Mouse (Mus musculus): ENCODE results near the gene Spocd1.
A peak's percentile ranks its signal among the peaks of the same experiment; 100 is the strongest.

The Spocd1 gene

DNA sequence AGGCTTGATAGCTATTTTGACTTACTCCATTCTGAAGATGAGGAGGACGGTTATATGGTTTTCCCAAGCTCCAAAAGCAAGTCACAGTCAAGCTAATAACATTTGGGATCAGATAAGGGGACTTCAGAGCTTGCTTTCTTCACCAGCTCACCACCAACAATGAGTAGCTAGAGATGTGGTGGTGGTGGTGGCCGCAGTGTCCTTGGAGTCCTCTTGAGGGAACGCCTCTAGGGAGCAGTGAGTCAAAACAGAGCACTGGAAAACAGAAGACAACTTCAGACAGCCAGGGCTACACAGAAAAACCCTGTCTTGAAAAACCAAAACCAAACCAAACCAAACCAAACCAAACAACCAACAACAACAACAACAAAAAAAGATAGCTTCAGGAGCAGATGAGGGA, 10.1 kb upstream of the Spocd1 start:
- DNase-seq = no peak

DNA sequence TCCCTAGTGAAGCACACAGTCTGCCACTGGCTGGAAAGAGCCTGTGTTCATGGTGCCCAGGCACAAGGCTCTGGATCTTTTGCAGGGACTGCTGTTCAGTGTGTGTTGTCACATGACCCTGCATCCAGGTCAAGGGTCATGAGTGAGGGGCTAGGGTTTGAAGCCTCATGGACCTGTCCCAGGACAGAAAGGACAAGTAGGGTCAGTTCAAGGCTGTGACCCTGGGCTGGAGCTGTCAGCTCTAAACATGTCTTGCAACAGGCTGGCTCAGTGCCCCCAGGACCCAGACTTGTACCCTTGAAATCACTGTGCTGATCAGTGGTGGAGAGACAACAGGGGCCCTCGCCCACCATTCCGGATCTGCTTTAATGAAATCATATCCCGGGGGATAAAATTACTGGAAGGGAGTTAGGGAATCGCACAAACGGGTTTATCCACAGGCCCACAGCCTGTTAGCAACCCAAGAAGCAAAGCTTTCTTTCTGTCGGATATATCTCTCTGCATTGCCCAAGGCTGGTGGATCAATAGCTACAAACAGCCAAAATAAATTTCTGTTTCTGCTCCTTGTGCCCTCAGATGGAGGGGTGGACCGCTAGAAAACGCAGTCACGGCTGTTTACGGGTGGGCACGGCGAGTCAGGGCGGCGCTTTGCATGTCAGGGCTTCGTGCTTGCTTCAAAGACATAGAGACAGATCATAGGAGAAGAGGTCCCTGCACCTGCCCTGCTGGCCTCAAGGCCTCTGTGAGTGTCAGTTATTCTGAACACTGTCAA, 8.3 kb upstream of the Spocd1 start:
- DNase-seq = no peak

DNA sequence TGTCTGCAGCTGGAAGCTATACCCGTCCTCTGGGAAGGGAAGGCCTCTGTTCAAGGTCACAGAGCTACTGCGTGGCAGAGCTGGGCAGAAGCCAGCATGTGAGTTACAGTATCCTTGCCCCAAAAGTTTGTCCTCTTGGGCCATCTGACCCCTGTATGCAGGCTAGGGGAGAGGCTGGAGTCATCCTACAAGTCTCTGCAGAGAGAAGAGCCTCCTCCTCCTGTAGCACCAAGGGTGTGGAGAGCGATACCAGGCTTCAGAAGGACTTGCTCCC, 7.8 kb upstream of the Spocd1 start:
- DNase-seq = no peak

DNA sequence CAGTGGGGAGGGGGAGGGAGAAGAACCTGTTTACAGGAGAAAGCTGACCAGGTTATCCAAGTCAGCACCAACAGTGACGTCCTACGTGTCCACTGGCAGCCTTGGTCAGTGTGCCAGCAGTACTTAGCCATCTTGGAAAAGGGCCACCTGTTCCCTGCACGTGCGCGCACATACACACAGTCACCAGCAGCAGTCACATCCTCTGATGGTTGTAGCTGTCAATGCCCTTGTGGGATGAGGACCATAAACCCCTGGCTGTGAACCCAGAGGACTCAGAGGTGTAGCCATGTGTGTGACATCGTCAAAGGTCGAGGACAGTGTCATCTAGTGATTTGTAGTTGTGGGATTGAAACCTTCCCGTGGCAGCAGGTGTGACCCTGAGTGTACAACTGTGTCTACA, 4.9 kb upstream of the Spocd1 start:
- DNase-seq = no peak

DNA sequence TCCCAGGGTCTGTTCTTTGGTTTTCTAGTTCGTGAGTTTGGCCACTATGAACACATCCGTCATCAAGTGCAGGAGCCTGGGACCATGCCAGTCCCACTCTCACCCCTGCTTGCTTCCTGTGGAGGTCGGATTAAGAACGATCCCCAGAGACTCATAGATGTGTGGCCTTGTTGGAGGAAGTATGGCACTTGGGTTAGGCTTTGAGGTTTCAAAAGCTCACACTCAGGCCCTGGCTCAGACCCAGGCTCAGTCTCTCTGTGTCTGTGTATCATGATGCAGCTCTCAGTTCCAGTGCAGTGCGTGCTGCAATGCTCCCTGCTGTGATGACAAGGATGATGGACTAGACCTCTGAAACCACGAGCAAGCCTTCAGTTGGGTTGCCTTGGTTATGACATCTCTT, 4.4 kb upstream of the Spocd1 start:
- peak in 1 of 2 experiments; percentile 16 for DNase-seq

DNA sequence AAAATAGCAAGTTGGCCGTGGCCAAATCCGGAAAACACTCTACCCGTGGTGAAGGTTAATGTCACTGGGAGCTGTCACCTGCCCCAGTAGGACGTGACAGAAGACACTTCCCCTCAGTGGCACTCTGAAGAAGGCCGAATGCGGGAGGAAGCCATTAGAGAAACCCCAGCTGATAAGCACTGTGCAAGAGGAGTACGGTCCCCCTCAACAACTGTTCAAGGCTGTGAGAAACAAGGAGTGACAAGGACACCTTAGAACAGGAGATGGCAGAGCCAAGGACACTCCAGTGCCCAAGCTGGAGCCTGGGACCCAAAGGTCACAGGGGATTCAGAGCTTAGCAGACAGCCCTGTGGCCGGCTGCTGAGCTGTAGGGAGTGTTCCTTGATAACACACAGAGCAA, 2.5 kb upstream of the Spocd1 start:
- DNase-seq = no peak

DNA sequence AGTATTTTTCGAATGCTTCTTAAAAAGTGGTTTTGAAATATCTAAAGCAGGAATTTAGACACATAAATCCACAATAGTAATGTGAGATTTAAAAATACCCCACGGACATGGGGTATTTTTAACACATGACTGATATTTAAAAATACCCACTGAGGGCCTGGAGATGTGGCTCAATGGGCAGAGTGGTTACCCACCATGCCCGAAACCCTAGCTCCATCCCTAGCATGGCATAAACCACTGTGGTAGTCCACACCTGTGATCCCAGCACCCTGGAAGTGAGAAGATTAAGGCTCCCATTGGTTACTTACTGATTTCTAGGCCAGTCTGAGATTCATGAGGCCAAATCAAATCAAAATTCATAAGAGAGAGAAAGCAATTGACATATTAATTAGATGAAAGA, 2.0 kb upstream of the Spocd1 start:
- no peak for DNase-seq

DNA sequence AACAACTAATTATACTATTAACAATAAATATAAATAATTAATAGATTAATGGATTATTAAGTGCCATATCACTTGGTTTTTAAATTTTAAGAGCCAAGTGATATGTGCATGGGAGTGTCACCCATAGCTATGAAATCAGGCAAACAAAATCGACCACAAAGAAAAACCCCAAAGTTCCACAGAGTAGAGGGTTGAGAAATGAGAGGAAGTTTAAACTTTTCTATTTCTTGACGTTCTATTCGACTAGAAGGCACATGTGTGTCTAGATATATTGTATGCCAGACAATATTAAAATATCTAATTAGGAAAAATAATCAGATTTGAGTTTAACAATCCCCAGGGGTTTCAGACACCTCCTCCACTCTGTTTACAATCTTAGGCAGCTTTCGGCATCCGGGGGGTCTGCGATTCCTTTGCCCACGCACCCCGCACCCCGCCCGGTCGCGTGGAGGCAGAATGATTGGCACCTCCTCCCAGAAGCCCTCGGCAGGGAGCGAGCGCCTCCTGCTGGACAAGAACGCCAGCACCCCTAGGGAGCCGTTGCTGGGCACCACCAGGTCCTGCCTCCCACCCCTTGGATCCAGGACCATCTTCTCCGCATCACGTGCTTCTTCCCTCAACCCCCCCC, 811 bp upstream of the Spocd1 start:
- DNase-seq = peak; percentile 90 to 91

DNA sequence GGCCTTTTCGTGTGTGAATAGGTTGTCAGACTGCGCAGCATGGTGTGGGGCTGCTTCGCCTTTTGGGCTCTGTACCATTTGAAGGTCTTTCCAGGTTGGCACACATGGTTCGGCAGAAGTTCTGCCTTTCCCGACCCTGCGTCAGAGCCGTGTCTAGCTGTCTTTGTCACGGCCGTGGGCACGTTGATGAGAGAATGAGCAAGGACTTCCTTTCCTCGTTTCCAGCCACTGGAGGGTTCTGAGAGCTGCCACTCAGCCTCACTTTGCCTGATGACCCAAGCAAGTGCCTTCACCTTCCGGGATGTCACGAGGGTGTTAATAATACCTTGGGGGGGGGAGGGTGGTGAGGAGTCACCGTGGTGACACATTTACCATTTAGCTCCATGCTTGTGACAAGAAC, 4.6 kb downstream of the Spocd1 start:
- no peak for DNase-seq

DNA sequence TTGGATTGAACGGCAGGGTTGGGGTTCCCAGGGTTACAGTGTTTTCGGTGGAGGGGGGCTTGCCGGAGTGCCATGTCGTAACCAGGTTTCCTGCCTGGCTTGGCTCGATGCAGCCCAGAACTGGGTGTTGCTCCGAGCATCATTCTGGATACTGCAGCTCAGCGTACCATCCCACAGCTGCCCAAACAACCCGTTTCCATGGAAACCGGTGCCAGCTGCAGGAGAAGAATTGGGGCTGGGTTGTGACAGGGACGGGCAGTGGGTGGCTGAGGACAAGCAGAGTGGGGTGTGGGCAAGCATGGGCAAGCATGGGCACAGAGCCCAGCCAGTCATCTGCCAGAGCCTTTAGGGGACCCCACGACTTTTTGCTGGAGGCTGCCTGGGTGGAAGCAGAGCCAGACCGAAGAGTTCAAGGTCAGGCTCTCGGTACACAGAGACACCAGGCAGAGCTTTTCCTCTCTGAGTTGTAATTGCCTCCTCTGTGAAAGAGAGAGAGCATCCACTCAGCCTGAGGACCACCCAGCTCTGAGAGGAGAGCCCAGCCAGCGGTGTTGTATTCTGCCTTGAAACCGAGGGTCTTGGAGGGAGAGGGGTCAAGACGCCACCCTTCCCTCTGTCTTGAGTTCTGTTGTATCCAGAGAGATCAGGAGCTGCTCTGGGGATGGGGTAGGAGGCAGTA, 5.3 kb downstream of the Spocd1 start:
- DNase-seq = no peak

DNA sequence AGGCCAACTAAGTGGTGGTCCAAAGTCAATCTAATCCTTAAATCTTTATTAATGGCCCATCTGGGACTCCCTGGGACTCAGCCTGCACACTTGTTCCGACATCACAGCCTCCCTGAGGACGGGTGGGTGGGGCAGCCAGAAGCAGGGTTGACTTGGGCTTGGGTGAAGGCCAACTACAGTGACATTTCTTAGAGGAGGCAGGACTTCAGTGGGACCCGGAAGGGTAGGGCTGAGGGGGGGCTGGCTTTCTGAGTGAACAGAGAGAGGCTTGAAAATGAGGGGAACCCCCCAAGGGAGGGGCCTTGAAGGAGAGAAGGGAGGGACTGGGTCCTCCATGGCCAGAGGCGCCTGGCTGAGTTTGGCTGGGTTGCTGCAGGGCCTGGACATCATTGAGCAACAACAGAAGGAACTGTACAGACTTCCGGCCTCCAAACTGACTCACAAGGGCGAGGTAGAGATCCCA, 22.3 kb downstream of the Spocd1 start:
- peak; percentile 54 to 65 for DNase-seq

DNA sequence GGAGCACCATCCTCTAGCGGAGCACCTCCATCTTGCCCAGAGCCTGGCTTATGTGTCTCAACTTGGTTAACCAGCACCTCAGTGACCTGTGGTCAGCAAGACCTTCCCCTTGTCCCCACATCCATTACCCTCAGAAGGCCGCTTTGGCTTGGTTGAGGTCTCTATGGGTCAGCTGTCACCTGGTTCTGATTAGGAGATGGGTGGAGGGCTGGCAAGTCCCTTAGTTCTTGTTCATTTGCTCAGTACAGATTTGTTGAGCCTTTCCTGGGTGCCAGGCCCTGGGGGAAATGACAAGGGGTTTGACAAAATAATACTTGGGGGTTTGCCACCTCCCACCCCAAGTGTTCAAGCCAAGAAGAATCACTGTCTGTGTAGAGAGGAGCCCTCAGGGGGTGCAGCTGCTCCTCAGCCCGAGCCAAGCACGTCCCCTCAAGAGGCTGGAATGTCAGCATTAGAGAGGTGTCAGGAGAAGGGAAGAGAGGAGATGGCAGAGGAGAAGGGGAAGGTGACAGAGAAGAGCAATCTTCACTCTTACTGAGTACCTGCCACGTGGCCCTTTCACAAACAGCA, 23.3 kb downstream of the Spocd1 start:
- DNase-seq = no peak

DNA sequence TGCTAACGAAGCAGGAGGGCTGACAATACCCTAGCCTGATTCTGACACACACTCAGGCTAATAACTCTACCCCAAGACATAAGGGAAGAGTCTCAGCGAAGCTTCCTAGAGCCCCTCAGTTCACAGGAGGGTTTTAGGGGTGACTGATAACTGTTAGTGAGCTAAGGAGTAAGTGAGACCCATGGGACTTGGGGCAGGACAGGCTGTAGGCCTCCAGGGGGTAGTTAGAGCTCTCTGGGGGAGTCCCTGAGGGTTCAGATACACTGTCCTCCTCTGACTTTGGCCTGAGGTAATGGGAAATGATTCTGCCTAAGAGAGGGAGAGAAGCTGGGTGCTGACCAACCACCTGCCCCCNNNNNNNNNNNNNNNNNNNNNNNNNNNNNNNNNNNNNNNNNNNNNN, 25.5 kb downstream of the Spocd1 start:
- no peak for DNase-seq

DNA sequence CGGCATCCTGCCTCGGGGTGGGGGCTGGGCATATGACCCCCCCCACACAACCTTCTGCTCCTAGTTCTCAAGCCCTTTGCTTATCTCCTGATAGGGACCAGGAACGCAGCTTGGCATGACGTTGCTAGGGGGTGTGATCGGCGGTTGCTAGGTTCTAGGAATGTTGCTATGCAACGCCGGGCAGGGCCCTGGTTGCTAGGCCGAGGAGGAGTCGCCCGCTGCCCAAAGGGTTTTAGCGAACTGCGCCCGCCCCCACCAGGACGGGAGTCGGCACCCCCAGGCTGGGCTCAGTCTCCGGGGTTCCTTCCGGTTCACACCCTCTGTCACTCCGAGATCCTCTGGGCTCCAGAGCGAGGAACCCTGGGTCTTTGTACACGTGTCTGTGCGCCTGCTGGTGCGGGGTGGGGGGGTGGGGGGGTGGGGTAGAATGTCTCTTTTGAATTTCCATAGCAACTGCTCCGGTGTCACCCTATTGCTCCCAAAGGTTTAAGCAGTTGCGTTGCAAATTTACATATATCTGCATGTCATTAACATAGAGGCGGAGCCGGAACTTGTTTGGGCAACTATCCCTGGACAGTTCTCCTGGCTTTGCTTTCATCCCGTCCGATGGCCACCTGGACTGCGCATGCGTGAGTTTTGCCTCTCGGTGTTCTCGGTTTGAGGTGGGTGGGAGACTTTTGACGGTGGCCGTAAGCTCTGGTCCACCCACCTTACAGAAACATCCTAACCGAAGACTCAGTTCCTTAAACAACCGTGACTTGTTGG, 31.3 kb downstream of the Spocd1 start:
- DNase-seq = peak; percentile 77 to 80

DNA sequence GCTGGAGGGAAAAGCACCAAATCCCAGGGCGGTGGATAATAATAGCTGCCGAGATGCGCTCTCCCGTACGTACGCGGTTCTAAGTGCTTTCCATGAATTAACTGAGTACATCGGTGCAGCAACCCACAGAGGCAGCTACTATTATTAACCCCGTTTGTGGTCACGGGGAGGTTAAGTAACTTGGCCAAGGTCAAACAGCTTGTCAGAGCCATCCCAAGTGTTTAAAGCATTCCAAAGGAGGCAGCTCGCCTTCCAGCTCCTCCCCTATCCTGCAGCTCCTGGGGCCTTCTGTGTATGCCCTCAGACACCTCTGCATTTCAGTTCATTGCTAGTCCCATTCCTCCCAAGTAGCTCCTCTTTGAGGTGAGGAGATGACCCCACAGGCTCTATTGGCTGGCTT, 36.2 kb downstream of the Spocd1 start:
- DNase-seq = no peak

DNA sequence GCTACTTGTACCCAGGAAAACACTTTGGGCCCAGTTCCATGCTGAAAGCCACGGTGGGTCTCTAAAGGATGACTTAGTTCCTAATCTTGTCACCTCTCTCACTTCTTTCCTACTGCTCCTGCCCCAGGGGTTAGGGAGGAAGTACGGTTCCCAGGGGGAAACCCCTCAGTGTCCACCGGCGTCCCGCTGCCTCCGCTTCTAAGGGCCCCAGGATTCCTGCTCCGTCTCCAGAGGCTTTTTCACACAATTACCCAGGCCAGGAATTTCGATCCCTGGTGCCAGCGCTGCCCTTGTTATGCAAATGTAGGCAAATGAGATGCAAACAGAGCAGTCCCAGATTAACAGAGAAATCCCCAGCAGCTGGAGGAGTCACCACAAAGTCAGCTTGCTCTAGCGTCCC, 37.2 kb downstream of the Spocd1 start:
- no peak for DNase-seq

DNA sequence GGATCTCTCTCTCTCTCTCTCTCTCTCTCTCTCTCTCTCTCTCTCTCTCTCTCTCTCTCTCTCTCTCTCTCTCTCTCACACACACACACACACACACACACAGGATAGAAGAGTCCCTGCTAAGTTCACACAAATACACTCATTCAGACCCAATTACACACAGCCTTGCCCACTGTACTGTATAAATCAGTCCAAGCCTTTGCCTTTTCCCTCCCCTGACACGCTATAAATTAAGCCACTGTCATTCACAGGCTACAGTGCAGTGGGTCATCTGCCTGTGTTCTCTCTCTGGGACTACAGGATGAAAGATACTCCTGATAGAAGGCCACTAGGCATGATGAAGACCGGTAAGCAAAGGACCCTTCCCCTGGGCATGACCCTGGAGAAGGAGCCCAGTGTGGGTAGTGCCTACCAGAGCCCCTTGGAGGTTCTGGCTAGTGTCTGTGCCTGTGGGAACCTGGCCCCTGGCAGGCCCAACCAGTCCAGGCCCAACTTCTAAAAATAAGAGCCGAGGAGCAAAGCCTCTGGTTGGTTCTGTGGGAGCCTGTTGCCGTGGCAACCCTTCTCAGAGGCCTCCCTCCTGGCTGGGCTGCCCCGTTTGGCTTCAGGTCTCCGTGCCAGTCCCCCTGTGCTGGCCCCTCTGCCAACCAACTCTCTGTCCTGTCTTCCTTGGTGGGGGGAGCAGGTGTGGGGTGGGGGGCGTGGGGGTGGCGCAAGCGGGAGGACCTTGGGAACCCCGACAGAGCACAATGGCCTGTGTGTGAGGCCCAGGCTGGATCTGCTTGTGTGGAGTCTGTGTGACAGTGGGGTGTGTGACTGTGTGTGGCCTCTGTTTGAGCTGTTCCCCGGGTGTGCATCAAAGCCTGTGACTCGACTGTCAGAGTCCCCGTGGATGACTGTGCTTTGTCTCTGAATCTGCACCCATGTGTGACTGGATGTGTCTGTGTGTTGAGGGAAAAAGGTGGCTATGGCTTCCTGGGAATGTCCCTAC, 38.3 kb downstream of the Spocd1 start:
- DNase-seq = peak in 1 of 2 experiments; percentile 50

DNA sequence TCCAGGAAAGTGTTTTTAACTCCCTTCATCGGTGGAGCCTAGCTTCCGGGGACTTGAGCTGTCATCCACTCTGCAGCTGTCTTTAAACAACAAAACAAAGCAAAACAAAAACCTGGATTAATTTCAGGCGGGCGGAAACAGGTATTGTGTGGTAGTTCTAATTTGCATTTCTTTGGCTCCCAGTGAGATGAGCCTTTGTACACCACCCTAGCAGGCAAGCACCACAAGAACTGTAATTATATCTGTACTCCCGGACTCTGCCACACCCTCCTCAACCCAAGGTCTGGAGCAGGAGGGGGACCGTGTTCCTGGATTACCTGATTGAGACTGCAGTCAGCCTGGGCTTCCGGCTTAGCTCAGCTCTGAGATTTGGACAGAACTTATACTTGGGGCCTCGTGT, 41.1 kb downstream of the Spocd1 start:
- DNase-seq = no peak

DNA sequence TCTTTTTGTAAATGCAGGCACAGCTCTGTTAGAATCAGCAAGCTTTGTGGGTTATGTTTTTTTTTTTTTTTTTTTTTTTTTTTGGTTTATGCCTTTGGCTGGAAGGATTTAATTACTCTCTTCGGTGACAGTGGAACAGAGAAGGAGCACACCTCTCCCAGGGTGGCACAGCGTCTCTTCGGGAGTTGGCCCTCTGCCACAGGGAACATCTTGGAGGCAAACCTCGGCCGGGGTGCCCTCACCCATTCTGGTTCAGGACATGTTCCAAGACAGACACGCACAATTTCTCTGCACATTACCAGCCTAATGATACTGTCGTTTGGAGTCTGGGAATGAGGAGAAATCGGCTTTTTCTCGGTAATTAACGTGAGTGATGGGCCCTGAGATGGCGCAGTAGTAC, 41.8 kb downstream of the Spocd1 start:
- DNase-seq = no peak

DNA sequence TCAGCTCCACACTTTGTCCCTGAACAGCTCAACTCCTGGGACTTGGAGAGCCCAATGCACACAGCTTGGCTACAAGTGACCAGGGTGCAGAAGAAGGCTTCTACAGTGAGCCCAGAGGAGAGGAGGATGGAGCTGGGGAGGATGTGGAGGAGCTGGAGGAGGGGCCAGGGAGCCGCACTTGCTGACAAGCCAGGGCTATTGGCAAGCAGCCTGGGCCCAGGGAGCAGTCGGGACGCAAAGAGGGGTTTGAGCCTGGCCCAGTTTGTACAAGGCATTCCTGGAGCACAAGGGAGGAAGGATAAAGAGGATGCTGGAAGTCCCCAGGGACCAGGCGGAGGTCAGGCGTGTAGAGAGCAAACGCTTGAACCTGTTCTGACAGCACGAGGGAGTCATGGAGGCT, 42.9 kb downstream of the Spocd1 start:
- peak; percentile 46 to 59 for DNase-seq

DNA sequence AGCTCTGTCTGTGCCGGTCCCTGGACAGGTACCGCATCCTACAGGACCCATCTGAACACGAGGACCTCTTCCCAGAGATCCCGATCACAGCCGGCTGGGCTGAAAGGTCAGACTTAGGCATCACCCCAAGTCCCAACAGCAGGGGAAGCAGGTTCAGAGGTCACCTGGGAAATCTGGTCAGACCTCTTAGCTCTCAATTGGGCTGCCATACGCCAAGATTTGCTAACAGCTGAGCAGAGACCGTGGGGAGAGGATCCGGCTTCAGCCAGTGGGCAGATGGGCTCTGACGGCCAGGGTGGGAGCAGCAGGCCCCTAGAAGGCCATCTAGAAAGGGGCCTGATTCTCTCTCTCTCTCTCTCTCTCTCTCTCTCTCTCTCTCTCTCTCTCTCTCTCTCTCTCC, 45.2 kb downstream of the Spocd1 start:
- DNase-seq = no peak

DNA sequence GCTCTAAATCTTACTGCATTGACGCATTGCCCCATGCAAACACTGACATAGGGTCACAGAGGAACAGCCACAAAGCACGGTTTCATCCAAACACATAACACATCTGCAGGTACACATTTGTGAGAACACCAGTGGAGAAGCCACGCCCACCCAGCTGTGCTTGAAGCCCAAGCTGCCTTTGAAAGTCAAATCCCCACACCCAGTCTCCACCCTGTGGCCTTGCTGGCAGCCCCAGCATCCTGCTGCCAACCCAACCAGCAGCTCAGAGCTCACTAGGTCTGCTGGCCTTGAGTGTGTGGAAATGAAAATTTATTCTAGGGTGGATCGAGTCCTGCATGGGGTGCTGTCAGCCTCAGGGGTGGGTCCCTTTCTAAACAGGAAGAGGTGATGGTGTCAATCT, 48.2 kb downstream of the Spocd1 start:
- DNase-seq = no peak

All from kidney, postnatal 4 days (tissue).